Mouse (Mus musculus): ENCODE data around the gene Gstp1.

Gene Gstp1

GRCm38 (mm10) chr19:4000119-4000900 is 37.5 kb downstream of the Gstp1 start, which contains the start of the genes Nudt8 and Gm49405:
Gene Nudt8, plus strand, starts transcription at chr19:4000580.
Gene Gm49405, plus strand, starts transcription at chr19:4000626.
- peak; percentile 98 for DNase-seq

GRCm38 (mm10) chr19:3999121-3999730 is 38.6 kb downstream of the Gstp1 start:
- DNase-seq, result no peak

DNA sequence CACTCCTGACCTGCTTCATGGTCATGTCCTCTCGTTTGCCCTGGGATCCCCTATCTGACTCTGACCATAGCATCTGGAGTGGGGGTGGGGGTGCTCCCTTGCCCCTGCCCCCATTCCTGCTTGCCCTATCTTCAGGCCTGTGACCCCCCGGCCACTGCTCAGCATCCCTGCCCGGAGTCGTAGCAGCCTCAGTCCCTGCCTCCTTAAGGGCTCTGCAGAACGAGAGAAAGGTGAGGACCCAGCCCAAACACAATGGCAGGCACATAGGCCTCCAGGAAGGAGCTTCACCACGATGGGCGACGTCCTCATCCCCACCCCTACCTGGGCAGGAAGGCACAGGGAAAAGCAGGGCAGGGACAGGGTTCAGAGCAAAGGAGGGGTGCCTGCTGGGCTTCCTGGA is 39.5 kb downstream of the Gstp1 start:
- no peak for DNase-seq

DNA sequence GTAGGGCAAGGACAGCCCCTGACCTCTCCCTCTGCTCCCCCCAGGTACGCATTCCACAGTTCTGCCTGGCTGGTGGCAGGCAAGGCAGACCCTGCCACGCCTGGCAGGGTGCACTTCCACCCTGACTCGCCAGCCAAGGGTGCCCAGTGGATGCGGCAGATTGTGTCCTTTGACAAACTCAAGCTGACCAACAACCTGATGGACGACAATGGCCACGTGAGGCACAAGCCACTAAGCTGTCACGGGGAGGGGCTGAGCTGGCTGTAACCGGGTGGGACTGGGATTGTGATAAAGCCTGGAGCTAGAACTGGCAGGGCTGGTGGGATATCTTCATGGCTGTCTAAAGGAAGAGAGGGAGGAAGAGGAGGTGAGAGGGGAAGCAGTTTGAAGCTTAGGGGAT is 40.6 kb downstream of the Gstp1 start:
- no peak for DNase-seq

DNA sequence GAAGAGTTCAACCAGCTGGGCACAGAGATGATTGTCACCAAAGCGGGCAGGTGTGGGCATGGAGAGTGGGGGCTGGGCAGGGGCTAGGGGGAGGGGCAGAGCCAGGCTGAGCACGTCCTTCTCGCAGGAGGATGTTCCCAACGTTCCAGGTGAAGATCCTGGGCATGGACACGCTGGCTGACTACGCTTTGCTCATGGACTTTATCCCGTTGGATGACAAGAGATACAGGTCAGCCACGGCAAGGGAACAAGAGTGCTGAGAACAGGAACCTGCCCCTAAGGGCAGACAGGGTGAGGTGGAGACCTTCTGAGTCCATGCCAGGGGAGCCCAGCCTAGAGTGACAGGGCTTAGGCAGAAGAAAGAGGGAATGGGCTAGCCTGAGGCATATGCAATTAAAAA is 41.0 kb downstream of the Gstp1 start:
- DNase-seq, result no peak

GRCm38 (mm10) chr19:3996106-3996505 is 41.7 kb downstream of the Gstp1 start:
- no peak for DNase-seq

DNA sequence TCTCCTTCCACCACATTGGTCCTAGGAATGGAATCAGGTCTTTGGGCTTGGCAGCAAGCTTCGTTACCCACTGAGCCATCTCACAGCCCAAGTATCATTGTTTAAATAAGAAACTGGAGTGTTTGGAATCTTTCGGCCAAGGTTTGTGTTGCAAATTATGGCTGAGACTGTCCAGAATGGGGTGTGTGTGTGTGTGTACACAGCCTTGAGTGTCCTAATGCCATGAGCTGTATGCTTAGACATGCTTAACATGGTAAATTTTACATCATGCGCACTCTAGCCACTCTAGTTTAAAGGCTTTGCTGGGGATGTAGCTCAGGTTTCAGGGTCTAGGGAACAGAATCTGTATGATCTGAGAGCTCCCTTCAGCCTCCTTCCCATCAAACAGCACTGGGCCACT is 42.3 kb downstream of the Gstp1 start:
- DNase-seq, result no peak

- DNase-seq, result no peak
Observed at GRCm38 (mm10) chr19:3994932-3995331, 42.9 kb downstream of the Gstp1 start.

DNA sequence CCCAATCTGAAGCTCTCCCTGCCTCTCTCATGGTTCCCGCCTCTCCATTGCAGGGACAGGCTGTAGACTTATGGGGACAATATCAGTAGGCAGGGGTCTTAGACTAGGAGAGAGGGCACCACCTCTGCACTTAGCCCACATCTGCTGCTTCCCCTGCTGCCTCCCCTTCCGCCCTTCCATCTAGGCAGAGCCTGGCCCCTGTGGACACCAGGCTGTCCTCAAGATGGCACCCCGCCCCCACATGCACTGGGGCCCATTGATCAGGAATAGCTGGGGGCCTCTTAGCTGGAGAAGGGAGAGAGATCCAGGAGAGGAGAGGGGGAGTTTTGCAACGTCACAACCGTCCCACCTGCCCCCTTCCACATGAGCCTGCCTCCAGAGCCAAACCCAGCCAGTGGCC is 45.4 kb downstream of the Gstp1 start, which contains the start of gene Tbx10:
TSS of gene Tbx10 (plus strand) at position 337 of the 400 bp plus-strand sequence.
- no peak for DNase-seq

DNA sequence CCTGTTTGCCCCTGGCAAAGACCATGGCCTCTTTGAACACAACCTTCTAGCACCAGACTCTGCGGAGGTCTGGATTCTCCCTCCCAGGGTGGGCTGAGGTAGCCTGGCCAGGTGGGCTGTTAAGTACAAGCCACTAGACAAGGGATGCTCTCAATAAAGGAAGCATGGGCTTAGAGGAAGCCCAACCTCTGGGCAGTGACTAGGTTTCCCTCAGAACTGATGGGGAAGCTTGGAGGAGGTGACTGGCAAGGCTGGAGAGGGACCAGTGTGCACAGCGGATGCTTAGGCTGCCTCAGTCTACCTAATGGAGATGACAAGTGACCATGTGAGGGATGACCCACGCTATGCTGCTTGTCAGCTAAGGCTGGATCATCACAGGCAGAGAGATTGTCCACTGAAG is 45.8 kb downstream of the Gstp1 start:
- DNase-seq, result no peak

GRCm38 (mm10) chr19:3991562-3991961 is 46.2 kb downstream of the Gstp1 start:
- DNase-seq, result no peak

GRCm38 (mm10) chr19:3990804-3991203 is 47.0 kb downstream of the Gstp1 start:
- no peak for DNase-seq

DNA sequence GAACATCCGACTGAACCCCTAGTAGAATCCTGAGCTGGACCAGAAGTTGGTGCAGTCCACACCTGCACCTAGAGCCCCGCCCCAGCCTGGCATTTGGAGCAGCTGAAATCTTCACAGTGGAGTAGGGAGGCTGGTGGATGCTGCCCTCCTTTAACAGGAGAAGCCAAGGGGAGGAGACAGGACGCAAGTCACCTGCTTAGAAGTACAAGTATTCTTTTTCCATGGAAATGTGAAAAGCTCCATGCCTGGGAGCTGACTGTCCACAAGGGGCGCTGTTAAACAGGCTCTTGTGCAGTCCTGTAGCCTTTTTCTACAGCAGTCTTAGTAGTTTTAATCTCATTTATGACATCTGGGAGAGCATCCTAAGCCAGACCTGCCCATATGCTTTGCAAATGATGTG is 49.0 kb downstream of the Gstp1 start:
- no peak for DNase-seq

DNA sequence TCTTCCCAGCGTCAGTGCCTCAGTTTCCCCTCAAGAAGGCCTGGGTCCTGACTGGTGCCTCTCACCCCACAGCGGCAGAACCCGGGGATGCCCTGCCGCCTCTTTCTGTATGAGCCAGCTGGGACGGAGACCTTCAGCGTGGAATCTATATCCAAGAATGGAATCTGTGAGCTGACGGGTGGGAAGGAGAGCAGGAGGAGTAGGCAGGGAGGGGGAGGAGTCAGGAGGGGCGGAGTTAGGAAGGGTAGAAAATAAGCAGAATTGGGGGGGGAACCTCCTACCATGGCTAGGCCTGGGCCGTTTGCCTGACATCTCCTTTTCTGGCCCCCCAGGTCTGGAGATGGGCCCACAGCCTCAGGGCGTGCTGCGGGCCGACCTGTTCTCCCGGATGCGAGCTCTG is 49.7 kb downstream of the Gstp1 start:
- DNase-seq, result no peak

GRCm38 (mm10) chr19:3986334-3986733 is 51.5 kb downstream of the Gstp1 start, which contains the start of gene Acy3:
Gene Acy3, plus strand, starts transcription at chr19:3986570.
- peak; percentile 70 for DNase-seq

All from embryo, embryonic 11 days (tissue).